Mouse (Mus musculus): ENCODE data around the gene Zfp870. TPM values are rescaled to one million over a fixed set of nuclear protein-coding genes. Genes with fewer than 3 reads are reported as not detected.

The Zfp870 gene
- polyA plus RNA-seq, 1 experiment from 2014 or later, result 7.7 TPM

GRCm38 (mm10) chr17:32901751-32902525 lies 10.5 kb upstream of the Zfp870 start:
- Histone ChIP-seq H3K27me3 (peaks cover 4% of the 10 kb centered on the region; the same call in 1 of the 2 replicates), H3K27ac (no peak overlapping the region), H3K36me3 (no peaks in the 10 kb centered on the region), H3K4me3 (replicated peaks) (no peak overlapping the region), H3K9ac (no peak overlapping the region), H3K4me2 (no peak overlapping the region), H3K9me3 (replicated peaks) (no peaks in the 10 kb centered on the region), H3K4me1 (no peaks in the 10 kb centered on the region)
- no peak for ATAC-seq (replicated peaks; ENCODE audit: low FRiP score)
- WGBS, result 86% methylated on average over 1 of the region's 1 CpGs

GRCm38 (mm10) chr17:32895421-32895820 lies 4.0 kb upstream of the Zfp870 start:
- peaks cover 10% of the 10 kb centered on the region for H3K4me1 ChIP-seq
- no peak overlapping the region for H3K27ac ChIP-seq
- H3K4me3 ChIP-seq (replicated peaks), result no peak overlapping the region
- no peak for ATAC-seq (replicated peaks; ENCODE audit: low FRiP score)
- H3K27me3 ChIP-seq, result no peaks in the 10 kb centered on the region
- WGBS, result 80% methylated on average over 4 of the region's 4 CpGs
- H3K9ac ChIP-seq, result no peak overlapping the region
- H3K36me3 ChIP-seq, result no peaks in the 10 kb centered on the region
- no peak overlapping the region for H3K4me2 ChIP-seq
- no peaks in the 10 kb centered on the region for H3K9me3 ChIP-seq (replicated peaks)

- 84% methylated on average over 3 of the region's 3 CpGs for WGBS
- no peak overlapping the region for H3K4me2 ChIP-seq
- H3K27me3 ChIP-seq, result no peaks in the 10 kb centered on the region
- H3K36me3 ChIP-seq, result no peaks in the 10 kb centered on the region
- no peak overlapping the region for H3K4me3 ChIP-seq (replicated peaks)
- H3K9me3 ChIP-seq (replicated peaks), result no peaks in the 10 kb centered on the region
- H3K9ac ChIP-seq, result no peak overlapping the region
- peaks cover 19% of the 10 kb centered on the region for H3K4me1 ChIP-seq
- no peak overlapping the region for H3K27ac ChIP-seq
- ATAC-seq (replicated peaks; ENCODE audit: low FRiP score), result no peak
Measured at GRCm38 (mm10) chr17:32893901-32894300, 2.5 kb upstream of the Zfp870 start.

- Histone ChIP-seq H3K4me2 (peak overlapping the region; percentile 76), H3K27ac (peak overlapping the region; percentile 89), H3K4me3 (replicated peaks) (peak overlapping the region; percentile 78), H3K36me3 (peaks cover 13% of the 10 kb centered on the region), H3K27me3 (no peaks in the 10 kb centered on the region), H3K9me3 (replicated peaks) (no peaks in the 10 kb centered on the region), H3K9ac (peak overlapping the region; percentile 72), H3K4me1 (peaks cover 19% of the 10 kb centered on the region)
- 1% methylated on average over 11 of the region's 11 CpGs for WGBS
- peak; percentile 50 for ATAC-seq (replicated peaks; ENCODE audit: low FRiP score)
Measured at GRCm38 (mm10) chr17:32890852-32891238, 597 bp downstream of the Zfp870 start.

- peaks cover 25% of the 10 kb centered on the region for H3K36me3 ChIP-seq
- H3K27ac ChIP-seq, result no peak overlapping the region
- no peak for ATAC-seq (replicated peaks; ENCODE audit: low FRiP score)
- H3K4me2 ChIP-seq, result no peak overlapping the region
- H3K27me3 ChIP-seq, result no peaks in the 10 kb centered on the region
- H3K9me3 ChIP-seq (replicated peaks), result no peaks in the 10 kb centered on the region
- no peak overlapping the region for H3K9ac ChIP-seq
- WGBS, result 95% methylated on average over 6 of the region's 6 CpGs
- H3K4me3 ChIP-seq (replicated peaks), result no peak overlapping the region
- H3K4me1 ChIP-seq, result peaks cover 19% of the 10 kb centered on the region
Measured at GRCm38 (mm10) chr17:32889611-32890010, 1.8 kb downstream of the Zfp870 start.

- no peak overlapping the region for H3K4me3 ChIP-seq (replicated peaks)
- no peaks in the 10 kb centered on the region for H3K9me3 ChIP-seq (replicated peaks)
- H3K36me3 ChIP-seq, result peaks cover 58% of the 10 kb centered on the region
- no peak overlapping the region for H3K9ac ChIP-seq
- H3K4me2 ChIP-seq, result no peak overlapping the region
- ATAC-seq (replicated peaks; ENCODE audit: low FRiP score), result no peak
- H3K4me1 ChIP-seq, result peaks cover 11% of the 10 kb centered on the region; the same call in 1 of the 2 replicates
- H3K27ac ChIP-seq, result no peak overlapping the region
- 90% methylated on average over 14 of the region's 14 CpGs for WGBS
- no peaks in the 10 kb centered on the region for H3K27me3 ChIP-seq
Measured at GRCm38 (mm10) chr17:32880320-32881218, 10.9 kb downstream of the Zfp870 start.

- no peak for ATAC-seq (replicated peaks; ENCODE audit: low FRiP score)
- H3K4me3 ChIP-seq (replicated peaks), result no peak overlapping the region
- 95% methylated on average over 11 of the region's 11 CpGs for WGBS
Measured at GRCm38 (mm10) chr17:32878773-32879172, 12.7 kb downstream of the Zfp870 start.

GRCm38 (mm10) chr17:32877471-32878171 lies 13.8 kb downstream of the Zfp870 start:
- Histone ChIP-seq H3K4me1 (peaks cover 11% of the 10 kb centered on the region; the same call in 1 of the 2 replicates), H3K27ac (peak overlapping the region; percentile 34; the same call in 1 of the 2 replicates), H3K36me3 (peaks cover 30% of the 10 kb centered on the region), H3K4me2 (peak overlapping the region; percentile 55), H3K27me3 (no peaks in the 10 kb centered on the region), H3K9me3 (replicated peaks) (no peaks in the 10 kb centered on the region), H3K4me3 (replicated peaks) (peak overlapping the region; percentile 25), H3K9ac (0 out of 2 replicates have a peak overlapping the region, but pooled peaks have one; percentile 23)
- 6% methylated on average over 22 of the region's 22 CpGs for WGBS
- ATAC-seq (replicated peaks; ENCODE audit: low FRiP score), result no peak; the same call in 1 of the 2 replicates

More at GRCm38 (mm10) chr17:32878773-32879172, 12.7 kb downstream of the Zfp870 start:
- Histone ChIP-seq H3K27me3 (no peaks in the 10 kb centered on the region), H3K36me3 (peaks cover 42% of the 10 kb centered on the region), H3K27ac (no peak overlapping the region), H3K4me2 (no peak overlapping the region), H3K4me1 (peaks cover 11% of the 10 kb centered on the region; the same call in 1 of the 2 replicates), H3K9ac (no peak overlapping the region), H3K9me3 (replicated peaks) (no peaks in the 10 kb centered on the region)

- H3K4me3 ChIP-seq (replicated peaks), result no peak overlapping the region
- H3K36me3 ChIP-seq, result no peaks in the 10 kb centered on the region
- H3K27ac ChIP-seq, result no peak overlapping the region
- ATAC-seq (replicated peaks; ENCODE audit: low FRiP score), result no peak
- H3K4me1 ChIP-seq, result peaks cover 8% of the 10 kb centered on the region; the same call in 1 of the 2 replicates
- no peaks in the 10 kb centered on the region for H3K27me3 ChIP-seq
- no peak overlapping the region for H3K4me2 ChIP-seq
- 62% methylated on average over 5 of the region's 5 CpGs for WGBS
- H3K9me3 ChIP-seq (replicated peaks), result 0 out of 2 replicates have a peak, but pooled peaks cover 3% of the 10 kb centered on the region
- H3K9ac ChIP-seq, result no peak overlapping the region
Measured at GRCm38 (mm10) chr17:32872696-32873095, 18.7 kb downstream of the Zfp870 start.

GRCm38 (mm10) chr17:32872091-32872490 lies 19.4 kb downstream of the Zfp870 start:
- no peak overlapping the region for H3K4me3 ChIP-seq (replicated peaks)
- no peak overlapping the region for H3K27ac ChIP-seq
- no peaks in the 10 kb centered on the region for H3K36me3 ChIP-seq
- no peaks in the 10 kb centered on the region for H3K27me3 ChIP-seq
- ATAC-seq (replicated peaks; ENCODE audit: low FRiP score), result no peak
- WGBS, result 83% methylated on average over 4 of the region's 4 CpGs
- no peak overlapping the region for H3K4me2 ChIP-seq
- H3K4me1 ChIP-seq, result peaks cover 2% of the 10 kb centered on the region; the same call in 1 of the 2 replicates
- H3K9ac ChIP-seq, result no peak overlapping the region
- 0 out of 2 replicates have a peak, but pooled peaks cover 3% of the 10 kb centered on the region for H3K9me3 ChIP-seq (replicated peaks)

GRCm38 (mm10) chr17:32871483-32871882 lies 20.0 kb downstream of the Zfp870 start:
- no peak overlapping the region for H3K4me2 ChIP-seq
- H3K4me1 ChIP-seq, result no peaks in the 10 kb centered on the region
- H3K27ac ChIP-seq, result no peak overlapping the region
- H3K27me3 ChIP-seq, result no peaks in the 10 kb centered on the region
- H3K36me3 ChIP-seq, result no peaks in the 10 kb centered on the region
- H3K9ac ChIP-seq, result no peak overlapping the region
- 0 out of 2 replicates have a peak, but pooled peaks cover 3% of the 10 kb centered on the region for H3K9me3 ChIP-seq (replicated peaks)
- H3K4me3 ChIP-seq (replicated peaks), result no peak overlapping the region
- 94% methylated on average over 1 of the region's 1 CpGs for WGBS
- no peak for ATAC-seq (replicated peaks; ENCODE audit: low FRiP score)
